10 mouse cellular contexts compared by ENCODE assay signal in genomic region chr13:85310968-85311367, GRCm38 (mm10). TPM values are rescaled to one million over a fixed set of nuclear protein-coding genes. Genes with fewer than 3 reads are reported as not detected.
DNase-seq lines count a peak whose midpoint lies in the region; ATAC-seq lines count a peak whose summit lies in the region.
"Had no signal": no experiment of that assay in that cellular context is flagged by ENCODE, and none has a peak within 500 bp of the region (broad histone marks: within the 10 kb centered on the region; RNA-seq: fewer than 3 reads in every experiment).

No protein-coding gene starts in this region.

- no peaks in the 10 kb centered on the region for H3K9me3 ChIP-seq in limb, embryonic 13.5 days

- 9% methylated on average over 5 of the region's 5 CpGs for WGBS in limb, embryonic 13.5 days

- ATAC-seq in limb, embryonic 13.5 days (ENCODE audit: low FRiP score, low read depth): peak; percentile 93

- no peak overlapping the region for H3K27ac ChIP-seq in limb, embryonic 13.5 days

- no peak overlapping the region for H3K4me2 ChIP-seq in limb, embryonic 13.5 days (replicated peaks)

- no peaks in the 10 kb centered on the region for H3K36me3 ChIP-seq in limb, embryonic 13.5 days

- peak; percentile 30 for DNase-seq in layer of hippocampus, adult 11-12 months (ENCODE audit: low spot score)
- DNase-seq in layer of hippocampus, postnatal 10 days (ENCODE audit: low spot score in 2 of 2): no peak
- DNase-seq in cerebellum, adult 11-12 months: peak; percentile 30
- DNase-seq in embryo, embryonic 11 days: peak; percentile 13
- no peak for DNase-seq in kidney, adult 9 months
- no peak for DNase-seq in urinary bladder, postnatal 14 days (ENCODE audit: low spot score)
- DNase-seq in gastrocnemius, postnatal 25 days: no peak
- DNase-seq: heart, postnatal 14 days had no signal

- no peaks in the 10 kb centered on the region for H3K27me3 ChIP-seq in limb, embryonic 13.5 days

- H3K9ac ChIP-seq in limb, embryonic 13.5 days: no peak overlapping the region

- H3K4me1 ChIP-seq in limb, embryonic 13.5 days: 0 out of 2 replicates have a peak, but pooled peaks cover 3% of the 10 kb centered on the region

- H3K4me3 ChIP-seq in limb, embryonic 13.5 days: no peak overlapping the region
- H3K4me3 ChIP-seq: erythroblast, embryonic 14.5 days had no signal

RNA-seq across cellular contexts. Expression of gene Rasa1, which starts 22.0 kb away (rescaled TPM):
- 10 to 100 TPM; 70.2 to 70.6 TPM for total RNA-seq in layer of hippocampus, postnatal 10 days (2021)
- polyA plus RNA-seq in limb, embryonic 13.5 days (2015; fragmentation: Nextera tagmentation; extraction: Ambion mirVana): 55.6 and 58.0 TPM in 2 replicates
- total RNA-seq in gastrocnemius, postnatal 25 days (2021): 10 to 100 TPM; 14.9 to 15.4 TPM

Comparison
In these comparisons a context has a peak if more than half of its experiments do, and no peak if none do; other contexts are left out.
1. DNase-seq: peak in layer of hippocampus, adult 11-12 months (single experiment), cerebellum, adult 11-12 months (single experiment) and embryo, embryonic 11 days (single experiment); none in layer of hippocampus, postnatal 10 days (0 of 2), kidney, adult 9 months (single experiment), urinary bladder, postnatal 14 days (single experiment) and gastrocnemius, postnatal 25 days (single experiment).
2. RNA of gene Rasa1, which starts 22.0 kb away (total RNA-seq): 70.2 to 70.6 TPM in layer of hippocampus, postnatal 10 days; 14.9 to 15.4 TPM in gastrocnemius, postnatal 25 days; every median in the first group is over 4 times any median in the second.